Mouse (Mus musculus) kidney, embryonic 16.5 days (tissue): ENCODE results near the gene Olfr969. TPM values are rescaled to one million over a fixed set of nuclear protein-coding genes. Genes with fewer than 3 reads are reported as not detected.
"Not testable (repeated sequence)": the region's sequence is repeated elsewhere in the genome, so short reads cannot be mapped to it uniquely, and the experiment has no call there.

Experiments used
- ATAC-seq: fragments of 200-750 bp; cut with Nextera tagmentation; 2 replicates; pipeline ENCODE4 v1.8.0; 2017; ENCODE audit warnings: moderate TSS enrichment; ENCODE audit not compliant: low FRiP score, low TSS enrichment
- H3K27ac ChIP-seq: fragments of 300-500 bp; sonication (generic); 2 replicates; pipeline ENCODE4 v1.5.1; 2014; ENCODE audit warnings: low read length
- H3K27me3 ChIP-seq: fragments of 300-500 bp; sonication (generic); 2 replicates; pipeline ENCODE4 v1.6.1; 2014; ENCODE audit warnings: low read length, control low read depth, mixed read lengths; ENCODE audit not compliant: insufficient read depth
- H3K36me3 ChIP-seq: fragments of 300-500 bp; sonication (generic); 2 replicates; pipeline ENCODE4 v1.6.1; 2014; ENCODE audit warnings: low read length, control low read depth, mixed read lengths; ENCODE audit not compliant: insufficient read depth
- H3K4me1 ChIP-seq: fragments of 300-500 bp; sonication (generic); 2 replicates; pipeline ENCODE4 v1.6.1; 2014; ENCODE audit warnings: low read length, control low read depth, mixed read lengths; ENCODE audit not compliant: insufficient read depth
- H3K4me2 ChIP-seq: fragments of 300-500 bp; sonication (generic); replicated peaks from 2 replicates; pipeline ENCODE4 v1.6.1; 2014; ENCODE audit warnings: low read depth, low read length
- H3K4me3 ChIP-seq: fragments of 300-500 bp; sonication (generic); 2 replicates; pipeline ENCODE4 v1.5.1; 2014; ENCODE audit warnings: mild to moderate bottlenecking, low read length
- H3K9ac ChIP-seq: fragments of 300-500 bp; sonication (generic); replicated peaks from 2 replicates; pipeline ENCODE4 v1.6.1; 2014; ENCODE audit warnings: low read length
- H3K9me3 ChIP-seq: fragments of 300-500 bp; sonication (generic); 2 replicates; pipeline ENCODE4 v1.6.1; 2016; ENCODE audit warnings: low read length, control low read depth
- WGBS: fragments of 180-500 bp; shearing (Covaris S2); extraction: QIAGEN DNeasy Blood & Tissue Kit; methylation state at CpG from one replicate; pipeline ENCODE4 v1.1.7; 2014; 5-methylcytosine and 5-hydroxymethylcytosine counted together
- polyA plus RNA-seq: library from polyadenylated mRNA; unstranded; fragments of >200 nt; fragmentation: Nextera tagmentation; extraction: Ambion mirVana; gene quantifications from 2 replicates; pipeline ENCODE4 v1.2.1, GENCODE M21; 2015

The Olfr969 gene
- polyA plus RNA-seq: not detected in 2 replicates

DNA sequence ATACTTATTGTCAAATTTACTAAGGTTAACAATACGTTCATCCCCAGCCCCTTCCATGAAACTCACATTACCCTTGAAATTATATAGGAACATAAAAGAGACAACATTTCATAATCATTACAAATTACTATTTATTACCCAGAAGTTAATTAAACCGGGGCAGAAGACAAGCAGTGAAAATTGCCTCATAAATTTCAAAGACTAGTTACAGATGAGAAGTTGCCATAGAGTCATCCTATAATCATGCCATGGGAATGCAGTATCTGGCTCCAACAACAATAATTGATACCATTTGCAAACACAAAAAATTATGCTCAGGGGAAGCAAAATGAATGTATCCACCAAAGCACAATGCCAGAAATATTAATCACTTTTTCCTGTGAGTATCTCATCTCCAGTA, at the start of gene Olfr969:
Olfr969 (plus strand) TSS at position 388 of the 400 bp plus-strand sequence.
- no peaks in the 10 kb centered on the region for H3K27me3 ChIP-seq
- H3K36me3 ChIP-seq: no peaks in the 10 kb centered on the region
- ATAC-seq: no peak
- no peak within 1 kb of the TSS for H3K4me3 ChIP-seq
- no peak within 1 kb of the TSS for H3K27ac ChIP-seq
- 51% methylated on average over 2 of the region's 2 CpGs for WGBS
- no peaks in the 10 kb centered on the region for H3K4me1 ChIP-seq
- no peaks in the 10 kb centered on the region for H3K9me3 ChIP-seq
- no peak within 1 kb of the TSS for H3K4me2 ChIP-seq
- no peak within 1 kb of the TSS for H3K9ac ChIP-seq

DNA sequence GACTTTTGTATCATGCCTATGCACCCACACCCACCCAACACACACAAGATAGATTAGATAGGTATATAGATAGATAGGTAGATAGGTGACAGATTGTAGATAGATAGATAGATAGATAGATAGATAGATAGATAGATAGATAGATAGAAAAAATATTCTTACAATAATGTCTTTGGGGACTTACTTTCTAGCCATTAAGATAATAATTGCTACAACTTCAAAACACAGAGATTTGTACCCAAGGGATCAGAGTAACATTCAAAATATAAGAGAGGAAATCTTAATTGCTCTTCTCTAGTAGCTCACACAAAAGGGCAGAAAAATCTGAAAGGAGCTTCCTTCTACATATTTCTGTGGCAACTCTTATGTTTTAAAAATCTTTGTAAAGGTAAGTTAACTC, 44.8 kb upstream of the Olfr969 start, which contains the start of gene Olfr967:
Olfr967 (plus strand) TSS at position 301 of the 400 bp plus-strand sequence.
- no peak within 1 kb of the TSS for H3K9ac ChIP-seq
- no peak within 1 kb of the TSS for H3K4me3 ChIP-seq
- H3K27ac ChIP-seq: no peak within 1 kb of the TSS
- no peaks in the 10 kb centered on the region for H3K36me3 ChIP-seq
- H3K27me3 ChIP-seq: no peaks in the 10 kb centered on the region
- no peak for ATAC-seq
- no peaks in the 10 kb centered on the region for H3K4me1 ChIP-seq
- no peak within 1 kb of the TSS for H3K4me2 ChIP-seq
- no peaks in the 10 kb centered on the region for H3K9me3 ChIP-seq

DNA sequence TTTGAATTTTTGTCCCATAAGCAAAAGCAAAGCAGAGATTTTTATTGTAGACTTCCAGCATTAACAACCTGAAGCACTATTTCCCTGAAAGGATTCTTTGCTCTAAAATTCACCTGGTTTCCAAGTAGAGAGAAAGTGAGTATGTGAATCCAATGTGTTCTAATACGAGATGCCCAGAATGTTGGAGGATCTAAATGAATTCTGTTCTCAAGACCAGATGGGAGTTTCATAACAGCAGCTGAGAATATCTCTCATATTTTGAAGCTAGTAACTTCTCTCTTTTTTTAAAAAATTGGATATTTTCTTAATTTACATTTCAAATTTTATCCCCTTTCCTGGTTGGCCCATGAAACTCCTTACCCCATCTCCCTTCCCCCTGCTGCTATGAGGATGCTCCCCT, 44.3 kb upstream of the Olfr969 start:
- no peak for ATAC-seq
- H3K36me3 ChIP-seq: no peaks in the 10 kb centered on the region
- H3K9ac ChIP-seq: no peak overlapping the region
- H3K9me3 ChIP-seq: no peaks in the 10 kb centered on the region
- no peak overlapping the region for H3K27ac ChIP-seq
- H3K4me2 ChIP-seq: no peak overlapping the region
- no peaks in the 10 kb centered on the region for H3K27me3 ChIP-seq
- H3K4me3 ChIP-seq: no peak overlapping the region
- WGBS: 85% methylated on average over 1 of the region's 1 CpGs
- no peaks in the 10 kb centered on the region for H3K4me1 ChIP-seq

DNA sequence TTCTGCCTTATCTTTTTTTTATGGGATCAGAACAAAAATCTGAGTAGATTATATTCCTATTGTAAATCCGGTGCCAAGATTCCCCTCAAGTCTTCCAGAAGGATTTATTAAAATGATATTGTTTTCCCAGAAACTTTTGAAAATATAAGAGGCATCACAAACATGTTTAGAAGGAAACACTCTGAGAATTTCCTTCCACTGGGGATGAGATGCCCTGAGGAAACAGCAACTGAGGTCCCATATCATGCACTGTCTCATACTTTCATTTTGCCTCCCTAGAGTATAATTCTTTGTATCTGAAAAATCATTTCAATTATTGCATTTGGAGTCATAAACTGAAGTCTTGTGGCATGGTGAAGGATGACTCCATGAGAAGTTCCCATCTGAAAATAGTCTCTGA, 7.6 kb upstream of the Olfr969 start, which contains the start of gene Olfr968:
Olfr968 (minus strand) TSS at position 101 of the 400 bp plus-strand sequence.
- no peak for ATAC-seq
- H3K4me1 ChIP-seq: no peaks in the 10 kb centered on the region

DNA sequence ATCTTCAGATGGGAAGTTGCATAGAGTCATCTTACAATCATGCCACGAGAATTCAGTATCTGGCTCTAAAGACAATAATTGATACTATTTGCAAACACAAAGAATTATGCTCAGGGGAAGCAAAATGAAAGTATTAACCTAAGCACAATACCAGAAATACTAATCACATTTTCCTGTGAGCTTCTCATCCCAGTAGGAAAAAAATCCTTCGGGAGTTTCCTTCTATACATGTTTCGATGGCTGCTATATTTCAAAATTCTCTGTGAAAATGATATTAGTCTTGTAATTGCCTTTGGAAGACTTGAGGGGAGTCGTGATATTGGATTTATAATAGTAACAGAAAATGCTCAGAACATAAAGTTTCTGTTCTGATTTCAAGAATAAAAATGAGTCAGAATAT, 17.8 kb downstream of the Olfr969 start, which contains the start of gene Olfr970:
Olfr970 (plus strand) TSS at position 301 of the 400 bp plus-strand sequence.
- H3K4me1 ChIP-seq: no peaks in the 10 kb centered on the region
- no peak within 1 kb of the TSS for H3K4me2 ChIP-seq
- H3K36me3 ChIP-seq: no peaks in the 10 kb centered on the region
- no peak for ATAC-seq
- no peak within 1 kb of the TSS for H3K4me3 ChIP-seq
- H3K27ac ChIP-seq: no peak within 1 kb of the TSS
- no peaks in the 10 kb centered on the region for H3K27me3 ChIP-seq
- WGBS: 80% methylated on average over 4 of the region's 4 CpGs
- H3K9me3 ChIP-seq: no peaks in the 10 kb centered on the region; the same call in 1 of the 2 replicates
- H3K9ac ChIP-seq: no peak within 1 kb of the TSS

More for the DNA sequence above, 7.6 kb upstream of the Olfr969 start, which contains the start of gene Olfr968:
- Histone ChIP-seq H3K9ac (no peak within 1 kb of the TSS), H3K27ac (no peak within 1 kb of the TSS), H3K4me2 (no peak within 1 kb of the TSS), H3K27me3 (no peaks in the 10 kb centered on the region), H3K36me3 (no peaks in the 10 kb centered on the region), H3K4me3 (no peak within 1 kb of the TSS), H3K9me3 (no peaks in the 10 kb centered on the region)
- 83% methylated on average over 1 of the region's 1 CpGs for WGBS

DNA sequence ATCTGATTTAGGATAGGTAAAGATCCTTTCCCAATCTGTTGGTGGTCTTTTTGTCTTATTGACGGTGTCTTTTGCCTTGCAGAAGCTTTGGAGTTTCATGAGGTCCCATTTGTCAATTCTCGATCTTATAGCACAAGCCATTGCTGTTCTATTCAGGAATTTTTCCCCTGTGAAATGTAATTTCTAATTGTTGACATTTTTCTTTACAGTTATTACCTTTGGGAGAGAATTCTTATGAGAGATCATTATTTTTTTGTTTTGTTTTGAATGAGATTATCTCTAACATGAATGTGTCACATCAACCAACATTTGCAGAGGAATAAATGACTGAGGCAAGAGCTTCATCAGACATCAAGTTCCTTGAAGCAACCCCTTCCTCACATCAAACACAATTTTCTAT, 45.8 kb downstream of the Olfr969 start, which contains the start of gene Olfr971:
Olfr971 (plus strand) TSS at position 301 of the 400 bp plus-strand sequence.
- H3K4me3 ChIP-seq, ATAC-seq, H3K27me3 ChIP-seq, H3K9ac ChIP-seq, H3K9me3 ChIP-seq, H3K4me1 ChIP-seq, H3K27ac ChIP-seq, H3K4me2 ChIP-seq, H3K36me3 ChIP-seq: not testable (repeated sequence)
- 83% methylated on average over 1 of the region's 2 CpGs for WGBS

Other genes starting within 250 kb of the Olfr969 start
- not detected in 2 replicates for gene Olfr958, start 236.9 kb upstream of the Olfr969 start, polyA plus RNA-seq
- gene Olfr959, start 215.4 kb upstream of the Olfr969 start, polyA plus RNA-seq: not detected in 2 replicates
- gene AW551984, start 186.5 kb upstream of the Olfr969 start, polyA plus RNA-seq: 15.5 and 16.2 TPM in 2 replicates
- gene Olfr148, start 180.3 kb upstream of the Olfr969 start, polyA plus RNA-seq: not detected in 2 replicates
- gene Olfr960, start 169.6 kb upstream of the Olfr969 start, polyA plus RNA-seq: not detected in 2 replicates
- gene Olfr961, start 145.9 kb upstream of the Olfr969 start, polyA plus RNA-seq: not detected in 2 replicates
- not detected in 2 replicates for gene Olfr963, start 123.7 kb upstream of the Olfr969 start, polyA plus RNA-seq
- not detected in 2 replicates for gene Olfr149, start 83.8 kb upstream of the Olfr969 start, polyA plus RNA-seq
- gene Olfr965, start 79.6 kb upstream of the Olfr969 start, polyA plus RNA-seq: not detected in 2 replicates
- gene Olfr150, start 60.0 kb upstream of the Olfr969 start, polyA plus RNA-seq: not detected in 2 replicates
- not detected in 2 replicates for gene Olfr967, start 44.7 kb upstream of the Olfr969 start, polyA plus RNA-seq
- not detected in 2 replicates for gene Olfr968, start 7.7 kb upstream of the Olfr969 start, polyA plus RNA-seq
- gene Olfr970, start 17.9 kb downstream of the Olfr969 start, polyA plus RNA-seq: not detected in 2 replicates
- gene Olfr971, start 45.9 kb downstream of the Olfr969 start, polyA plus RNA-seq: not detected in 2 replicates
- not detected in 2 replicates for gene Olfr972, start 75.5 kb downstream of the Olfr969 start, polyA plus RNA-seq
- gene Olfr229, start 116.4 kb downstream of the Olfr969 start, polyA plus RNA-seq: not detected in 2 replicates
- gene Olfr974, start 146.6 kb downstream of the Olfr969 start, polyA plus RNA-seq: not detected in 2 replicates
- not detected in 2 replicates for gene Olfr975, start 161.1 kb downstream of the Olfr969 start, polyA plus RNA-seq
- not detected in 2 replicates for gene Olfr976, start 170.2 kb downstream of the Olfr969 start, polyA plus RNA-seq
- not detected in 2 replicates for gene Olfr978, start 201.2 kb downstream of the Olfr969 start, polyA plus RNA-seq
- not detected in 2 replicates for gene Olfr979, start 212.5 kb downstream of the Olfr969 start, polyA plus RNA-seq
- gene Olfr980, start 218.6 kb downstream of the Olfr969 start, polyA plus RNA-seq: not detected in 2 replicates
- gene Olfr981, start 230.5 kb downstream of the Olfr969 start, polyA plus RNA-seq: not detected in 2 replicates